Mouse (Mus musculus) adrenal gland (tissue): ENCODE measurements at regions not wholly inside any gene's neighbourhood (a gene's known extent, or its start where the extent isn't known, plus 50 kb on each side); places are given as distances from the start of the nearest gene placed in this dataset.

Experiments used
- intact Hi-C: fragments of 180-260 bp; cut with DNase I; formaldehyde crosslinking; loops from one replicate; pipeline ENCODE4 v1.15.1; 2025

GRCm38 (mm10) chr16:73835715-73836440 is 575.7 kb downstream of the Robo2 start:
- intact Hi-C loops: no loop called here

- intact Hi-C loops: no loop called here
These were observed 590.0 kb downstream of the Robo2 start for GRCm38 (mm10) chr16:73821387-73822338.

- intact Hi-C loops: no loop called here
These were observed 607.1 kb downstream of the Robo2 start for GRCm38 (mm10) chr16:73804572-73804971.

- intact Hi-C loops: no loop called here
These were observed 615.0 kb downstream of the Robo2 start for GRCm38 (mm10) chr16:73796528-73797171.

- intact Hi-C loops: no loop called here
These were observed 626.6 kb downstream of the Robo2 start for GRCm38 (mm10) chr16:73785074-73785438.

GRCm38 (mm10) chr16:73784296-73785073 is 627.1 kb downstream of the Robo2 start:
- intact Hi-C loops: no loop called here

GRCm38 (mm10) chr16:73772454-73772853 is 639.2 kb downstream of the Robo2 start:
- intact Hi-C loops: no loop called here

- intact Hi-C loops: no loop called here
These were observed 641.2 kb downstream of the Robo2 start for GRCm38 (mm10) chr16:73770440-73770856.

GRCm38 (mm10) chr16:73769729-73770128 is 641.9 kb downstream of the Robo2 start:
- intact Hi-C loops: no loop called here

- intact Hi-C loops: no loop called here
These were observed 642.9 kb downstream of the Robo2 start for GRCm38 (mm10) chr16:73768706-73769105.

- intact Hi-C loops: no loop called here
These were observed 646.4 kb downstream of the Robo2 start for GRCm38 (mm10) chr16:73765184-73765583.

- intact Hi-C loops: no loop called here
These were observed 650.7 kb downstream of the Robo2 start for GRCm38 (mm10) chr16:73760921-73761320.

- intact Hi-C loops: no loop called here
These were observed 652.8 kb downstream of the Robo2 start for GRCm38 (mm10) chr16:73758872-73759271.

- intact Hi-C loops: no loop called here
These were observed 657.3 kb downstream of the Robo2 start for GRCm38 (mm10) chr16:73754302-73754701.

GRCm38 (mm10) chr16:73728297-73728696 is 683.3 kb downstream of the Robo2 start:
- intact Hi-C loops: no loop called here

GRCm38 (mm10) chr16:73719691-73720090 is 691.9 kb downstream of the Robo2 start:
- intact Hi-C loops: no loop called here

- intact Hi-C loops: no loop called here
These were observed 695.3 kb downstream of the Robo2 start for GRCm38 (mm10) chr16:73716301-73716700.

GRCm38 (mm10) chr16:73707051-73707450 is 704.6 kb downstream of the Robo2 start:
- intact Hi-C loops: no loop called here

GRCm38 (mm10) chr16:73689274-73689673 is 722.4 kb downstream of the Robo2 start:
- intact Hi-C loops: no loop called here

GRCm38 (mm10) chr16:73679804-73680203 is 731.8 kb downstream of the Robo2 start:
- intact Hi-C loops: no loop called here

GRCm38 (mm10) chr16:73670516-73670915 is 741.1 kb downstream of the Robo2 start:
- intact Hi-C loops: no loop called here
